Mouse (Mus musculus): ENCODE results near the gene Mymx. TPM values are rescaled to one million over a fixed set of nuclear protein-coding genes. Genes with fewer than 3 reads are reported as not detected.
A peak's percentile ranks its signal among the peaks of the same experiment; 100 is the strongest.

Gene Mymx
- total RNA-seq, 2 experiments from 2014 or later, result not detected

DNA sequence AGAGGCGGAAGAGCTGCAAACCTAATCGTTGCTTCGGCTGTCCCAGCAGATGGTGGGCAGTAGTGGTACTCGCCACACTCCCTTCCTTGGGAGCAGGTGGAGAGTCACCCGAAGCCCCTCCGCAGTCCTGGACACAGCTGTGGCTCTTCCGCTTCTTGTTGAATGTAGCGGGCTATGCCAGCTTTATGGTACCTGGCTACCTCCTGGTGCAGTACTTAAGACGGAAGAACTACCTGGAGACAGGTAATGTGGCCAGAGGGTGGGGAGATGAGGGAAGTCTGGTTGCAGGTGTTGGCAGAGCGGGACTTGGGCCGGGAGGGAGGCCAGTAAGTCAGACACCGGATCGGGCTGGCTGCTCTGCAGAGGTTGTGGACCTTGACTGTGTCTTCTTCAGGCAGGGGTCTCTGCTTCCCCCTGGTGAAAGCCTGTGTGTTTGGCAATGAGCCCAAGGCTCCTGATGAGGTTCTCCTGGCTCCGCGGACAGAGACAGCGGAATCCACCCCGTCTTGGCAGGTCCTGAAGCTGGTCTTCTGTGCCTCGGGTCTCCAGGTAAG, 37.3 kb downstream of the Mymx start:
- intact Hi-C loops (cut with DNase I), result loop anchor here (1.0 kb wide), 1 partner anchor 8 kb away; no protein-coding TSS in a partner anchor
- no peak for TF ChIP-seq CTCF (IDR thresholded peaks at IDR 0.05)
- Histone ChIP-seq H3K4me3 (peak overlapping the region; percentile 94), H3K27ac (peak overlapping the region; percentile 93)
- DNase-seq (ENCODE audit: extremely low spot score in 1 of 2, low spot score in 2 of 2), result no peak

DNA sequence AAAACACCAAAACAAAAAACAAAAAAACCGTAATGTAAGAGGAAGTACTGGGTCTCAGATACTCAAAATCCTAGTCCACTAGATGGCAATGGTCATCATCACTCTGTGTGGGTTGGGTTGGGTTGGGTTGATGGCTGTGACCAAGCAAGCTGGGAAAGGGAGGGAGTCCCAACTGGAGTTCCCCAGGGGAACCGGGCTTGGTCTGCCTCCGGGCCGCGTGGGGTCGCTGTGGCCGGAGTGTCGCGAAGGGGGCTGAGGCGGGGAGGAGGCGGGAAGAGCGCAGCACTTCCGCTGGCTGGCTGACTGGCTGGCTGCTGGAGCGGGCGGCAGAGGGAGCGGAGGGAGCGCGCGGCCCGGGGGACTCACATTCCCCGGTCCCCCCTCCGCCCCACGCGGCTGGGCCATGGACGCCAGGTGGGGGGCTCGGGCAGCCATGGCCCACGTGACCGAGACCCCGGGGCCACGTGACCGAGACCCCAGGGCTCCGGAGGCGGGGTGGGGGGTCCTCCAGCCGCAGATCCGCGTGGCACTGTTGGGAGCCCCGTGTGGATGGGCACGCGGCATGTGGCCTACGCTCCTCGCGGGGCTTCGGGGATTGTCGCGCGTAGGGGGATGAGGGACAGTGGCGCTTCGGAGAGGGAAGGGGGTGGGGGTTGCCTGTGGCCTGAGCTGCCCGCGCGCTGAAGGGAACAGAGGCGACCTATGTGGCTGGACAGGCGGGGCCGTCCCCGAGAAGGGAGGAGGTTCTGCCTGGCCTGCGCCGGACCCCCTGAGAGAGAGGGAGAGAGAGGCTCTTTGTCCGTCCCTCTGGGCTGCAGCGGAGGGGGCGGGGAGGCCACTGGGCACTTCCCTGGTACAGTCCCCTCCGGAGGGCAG, 38.0 kb downstream of the Mymx start, which contains the start of gene Slc35b2:
TSS of gene Slc35b2 (plus strand) at position 220 of the 876 bp plus-strand sequence.
- peak within 1 kb of the TSS; percentile 93 for H3K27ac ChIP-seq
- peak within 1 kb of the TSS; percentile 94 for H3K4me3 ChIP-seq
- intact Hi-C loops (cut with DNase I), result loop anchor here (1.0 kb wide), 1 partner anchor 8 kb away; no protein-coding TSS in a partner anchor
- DNase-seq (ENCODE audit: extremely low spot score in 1 of 2, low spot score in 2 of 2), result peak; percentile 90 to 93
- peak; percentile 92 for TF ChIP-seq CTCF (IDR thresholded peaks at IDR 0.05)

DNA sequence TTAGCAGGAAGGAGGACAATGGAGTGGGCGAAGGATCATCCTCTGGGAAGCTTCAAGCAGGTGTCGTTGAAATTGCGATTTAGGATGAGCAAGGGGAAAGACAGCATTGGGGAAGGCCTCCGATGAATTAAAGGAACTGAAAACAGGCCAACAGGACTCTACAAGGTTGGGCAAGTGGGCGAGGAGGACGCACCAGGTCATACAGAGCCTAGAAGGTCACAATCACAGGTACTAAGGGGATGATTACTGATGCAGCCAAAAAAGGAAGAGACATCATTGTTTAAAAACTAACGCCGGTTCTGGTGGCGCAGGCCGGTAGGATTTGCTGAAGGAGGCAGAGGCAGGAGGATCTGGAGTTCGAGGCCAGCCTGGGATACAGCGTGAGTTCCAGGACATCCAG, 38.7 kb downstream of the Mymx start:
- Histone ChIP-seq H3K27ac (no peak overlapping the region), H3K4me3 (no peak overlapping the region)
- no peak for TF ChIP-seq CTCF (IDR thresholded peaks at IDR 0.05)
- DNase-seq (ENCODE audit: extremely low spot score in 1 of 2, low spot score in 2 of 2), result no peak
- intact Hi-C loops (cut with DNase I), result no loop called here

- no peak overlapping the region for H3K27ac ChIP-seq
- intact Hi-C loops (cut with DNase I), result no loop called here
- TF ChIP-seq CTCF (IDR thresholded peaks at IDR 0.05), result no peak
- no peak for DNase-seq (ENCODE audit: extremely low spot score in 1 of 2, low spot score in 2 of 2)
- H3K4me3 ChIP-seq, result no peak overlapping the region
Observed at GRCm38 (mm10) chr17:45559732-45560525, 42.0 kb downstream of the Mymx start.

DNA sequence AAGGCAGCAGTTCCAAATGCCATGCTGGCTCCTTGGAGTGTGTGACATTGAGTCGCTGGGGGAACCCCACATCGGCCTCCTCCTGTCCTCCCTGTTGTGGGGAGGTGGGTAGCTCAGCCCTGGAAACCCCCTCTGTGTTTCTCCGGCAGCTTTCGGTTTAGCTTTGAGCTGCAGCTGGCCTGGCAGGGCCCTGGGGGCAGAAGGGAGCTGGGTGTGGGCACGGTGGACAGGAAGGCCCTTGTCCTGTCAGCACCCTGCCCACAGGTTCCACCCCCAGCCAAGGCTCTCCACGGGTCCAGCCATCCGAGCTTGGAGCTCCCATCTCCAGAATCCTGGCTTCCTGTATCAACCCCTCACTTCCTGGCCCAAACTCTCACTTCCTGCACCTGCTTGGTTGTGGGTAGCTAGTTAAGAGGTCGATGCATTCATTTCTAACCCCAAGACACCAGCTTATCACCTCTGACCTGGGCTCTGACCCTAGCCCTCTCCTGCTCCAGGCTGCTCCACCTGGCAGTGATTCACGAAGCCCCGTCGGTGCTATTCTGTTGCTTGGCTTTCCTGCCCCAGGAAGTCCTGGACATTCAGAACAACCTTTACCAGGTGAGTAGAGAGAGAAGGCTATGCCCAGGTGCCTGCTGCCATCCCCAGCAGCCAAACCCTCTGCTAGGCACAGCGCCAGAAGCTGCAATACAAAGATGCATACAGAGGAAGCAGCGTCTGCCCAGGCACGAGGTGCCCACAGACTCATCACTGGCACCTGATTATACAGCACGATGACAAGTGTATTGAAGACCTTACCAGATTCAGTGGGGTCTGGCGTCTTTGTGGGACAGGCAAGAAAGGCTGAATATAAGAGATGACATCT, 43.7 kb downstream of the Mymx start:
- no peak overlapping the region for H3K27ac ChIP-seq
- intact Hi-C loops (cut with DNase I), result no loop called here
- no peak overlapping the region for H3K4me3 ChIP-seq
- TF ChIP-seq CTCF (IDR thresholded peaks at IDR 0.05), result no peak
- no peak for DNase-seq (ENCODE audit: extremely low spot score in 1 of 2, low spot score in 2 of 2)

DNA sequence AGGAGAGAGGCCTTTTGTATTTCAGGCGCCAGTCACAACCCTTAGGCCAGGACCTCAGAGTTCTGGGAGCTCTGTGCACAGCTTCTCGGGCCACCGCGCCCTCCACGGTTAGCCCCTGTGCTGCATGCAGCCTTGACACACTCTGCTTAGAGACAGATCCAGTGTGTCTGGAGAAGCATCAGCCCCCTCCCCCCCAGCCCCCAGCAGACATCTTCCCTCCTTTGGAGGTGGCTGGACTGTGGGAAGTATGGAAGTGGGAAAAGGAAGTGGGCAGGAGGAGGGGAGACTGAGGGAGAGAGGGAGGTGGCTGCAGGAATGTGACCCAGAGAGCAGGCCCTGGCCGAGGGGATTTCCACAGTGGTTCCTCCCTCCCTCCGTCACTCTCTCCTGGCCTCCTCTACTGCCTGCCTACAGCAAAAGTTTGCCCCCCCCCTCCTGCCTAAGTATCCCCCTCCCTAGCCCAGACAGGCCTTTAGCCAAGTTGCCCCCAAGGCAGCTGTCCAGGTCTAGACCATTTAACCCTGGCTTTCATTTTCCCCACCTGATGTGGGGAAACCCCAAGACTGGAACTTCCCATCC, 44.6 kb downstream of the Mymx start:
- intact Hi-C loops (cut with DNase I), result no loop called here
- DNase-seq (ENCODE audit: extremely low spot score in 1 of 2, low spot score in 2 of 2), result no peak
- no peak for TF ChIP-seq CTCF (IDR thresholded peaks at IDR 0.05)

DNA sequence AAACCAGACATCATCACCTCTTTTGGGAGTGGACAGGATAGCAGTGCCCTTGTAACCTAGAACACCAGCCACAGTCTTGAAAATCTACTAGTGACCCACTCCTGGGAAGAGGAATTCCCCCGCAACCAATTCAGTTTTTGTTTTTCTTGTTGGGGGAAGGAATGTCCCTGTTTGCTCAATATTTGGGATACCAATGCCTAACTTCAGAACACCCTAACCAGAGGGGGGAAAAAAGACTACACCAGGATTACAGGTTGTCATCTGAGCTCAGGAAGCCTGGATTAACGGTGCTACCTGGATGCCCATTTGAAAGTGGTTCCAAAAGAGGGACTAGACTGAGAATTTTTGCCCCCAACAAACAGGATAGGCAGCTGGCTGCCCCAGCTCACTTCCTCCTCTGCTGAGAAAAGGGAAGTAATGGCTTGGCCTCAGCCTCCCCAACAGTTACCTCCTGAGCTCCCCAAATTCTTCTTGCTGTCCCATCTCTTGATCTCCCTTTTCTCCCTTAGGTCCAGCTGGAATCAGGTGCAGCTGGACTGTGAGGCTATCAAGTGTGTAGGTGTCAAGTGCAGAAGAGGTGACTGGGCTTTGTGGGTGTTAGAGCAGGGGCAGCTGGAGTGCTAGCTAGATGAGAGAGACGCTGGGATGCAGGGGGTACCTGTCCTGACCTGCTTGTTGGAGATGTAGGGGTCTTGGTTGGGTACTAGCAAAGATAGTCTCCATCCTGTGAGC, 45.2 kb downstream of the Mymx start:
- H3K4me3 ChIP-seq, result peak overlapping the region; percentile 71; the same call in 1 of the 2 replicates
- intact Hi-C loops (cut with DNase I), result no loop called here

More for the DNA sequence above, 44.6 kb downstream of the Mymx start:
- no peak overlapping the region for H3K4me3 ChIP-seq
- no peak overlapping the region for H3K27ac ChIP-seq

GRCm38 (mm10) chr17:45556107-45556489, 45.8 kb downstream of the Mymx start:
- no peak for TF ChIP-seq CTCF (IDR thresholded peaks at IDR 0.05)
- Histone ChIP-seq H3K27ac (no peak overlapping the region), H3K4me3 (peak overlapping the region; percentile 71)
- intact Hi-C loops (cut with DNase I), result no loop called here
- no peak for DNase-seq (ENCODE audit: extremely low spot score in 1 of 2, low spot score in 2 of 2)

More for the DNA sequence above, 45.2 kb downstream of the Mymx start:
- H3K27ac ChIP-seq, result no peak overlapping the region
- DNase-seq (ENCODE audit: extremely low spot score in 1 of 2, low spot score in 2 of 2), result no peak
- TF ChIP-seq CTCF (IDR thresholded peaks at IDR 0.05), result no peak

- no peak for TF ChIP-seq CTCF (IDR thresholded peaks at IDR 0.05)
- H3K4me3 ChIP-seq, result peak within 1 kb of the TSS; percentile 71
- peak; percentile 88 to 91 for DNase-seq (ENCODE audit: extremely low spot score in 1 of 2, low spot score in 2 of 2)
- peak within 1 kb of the TSS; percentile 42; the same call in 1 of the 2 replicates for H3K27ac ChIP-seq
- intact Hi-C loops (cut with DNase I), result no loop called here
Observed at GRCm38 (mm10) chr17:45555452-45556106, 46.3 kb downstream of the Mymx start, which contains the start of gene Nfkbie. Nfkbie (plus strand) TSS chr17:45555703.
